Mouse (Mus musculus) liver (tissue): ENCODE measurements around the gene Fat2.

Experiments used
- DNase-seq: peaks from one replicate; pipeline ENCODE4 v3.0.0-alpha.2; 2020; ENCODE audit warnings: mixed read lengths

Fat2 gene

DNA sequence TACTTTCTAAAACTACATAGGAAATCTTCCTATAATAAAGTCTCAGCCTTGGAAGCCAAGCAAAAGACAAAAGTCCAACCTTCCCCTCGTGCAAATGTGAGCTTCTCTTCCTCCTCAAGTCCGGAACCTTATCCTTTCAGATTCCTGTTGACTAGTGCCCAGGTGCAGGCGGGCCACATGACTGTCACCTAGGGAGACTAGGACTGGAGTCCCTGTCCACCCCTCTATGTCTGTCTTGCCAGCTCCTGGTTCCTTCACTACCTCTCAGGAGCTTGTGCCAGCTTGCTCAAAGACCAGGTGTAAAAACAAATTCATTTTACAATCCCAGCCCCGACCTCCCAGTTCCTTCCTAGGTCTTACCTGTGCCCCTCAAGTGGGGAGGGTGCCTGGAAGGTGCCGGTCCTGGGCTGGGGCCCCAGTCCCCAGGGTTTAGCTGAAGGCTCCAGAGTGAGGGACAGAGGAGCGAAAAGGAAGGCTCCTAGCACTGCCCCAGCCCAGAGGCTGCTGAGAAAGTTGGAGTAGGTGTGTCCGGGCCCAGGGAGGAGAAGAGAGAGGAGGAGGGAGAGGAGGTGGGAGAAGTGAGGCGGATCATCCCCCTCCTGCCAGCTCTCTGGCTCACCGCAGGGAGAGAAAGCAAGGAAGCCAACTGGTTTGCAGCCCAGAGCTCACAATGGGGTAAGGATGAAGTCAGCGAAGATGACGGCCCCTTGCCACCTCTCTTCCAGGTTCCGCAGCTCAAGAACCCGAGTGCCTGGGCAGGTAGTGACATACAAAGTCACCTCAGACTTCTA is at the start of gene Fat2:
TSS of gene Fat2 (minus strand) at position 464 of the 791 bp plus-strand sequence.
- DNase-seq = no peak

DNA sequence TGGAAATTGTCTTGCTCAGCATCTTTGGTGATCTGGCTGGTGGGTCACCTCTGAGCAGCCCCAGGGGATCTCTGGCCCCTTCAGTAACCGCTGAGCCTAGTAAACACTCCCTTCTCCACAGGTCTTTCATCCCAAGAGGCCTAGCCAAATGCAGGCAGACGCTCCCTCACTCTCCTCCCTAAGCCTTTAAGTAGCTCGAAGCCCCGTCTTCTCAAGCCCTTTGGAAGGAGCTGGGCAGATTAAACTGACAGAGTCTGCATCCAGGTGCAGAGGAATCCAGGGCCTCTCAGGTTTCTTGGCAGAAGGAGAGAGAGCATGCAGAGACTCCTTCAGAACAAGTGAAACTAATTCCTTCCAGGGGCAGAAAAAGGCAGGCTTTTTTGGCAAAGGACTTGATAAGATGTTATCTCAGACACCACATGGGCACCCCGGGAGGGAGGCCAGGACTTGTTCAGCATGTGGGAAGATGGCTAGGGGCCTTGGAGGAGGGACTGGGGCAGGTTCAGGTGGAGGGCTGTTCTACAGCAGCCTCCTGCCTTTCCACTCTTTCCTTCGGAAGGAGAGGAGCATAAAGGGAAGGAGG is 47.2 kb upstream of the Fat2 start:
- no peak for DNase-seq

DNA sequence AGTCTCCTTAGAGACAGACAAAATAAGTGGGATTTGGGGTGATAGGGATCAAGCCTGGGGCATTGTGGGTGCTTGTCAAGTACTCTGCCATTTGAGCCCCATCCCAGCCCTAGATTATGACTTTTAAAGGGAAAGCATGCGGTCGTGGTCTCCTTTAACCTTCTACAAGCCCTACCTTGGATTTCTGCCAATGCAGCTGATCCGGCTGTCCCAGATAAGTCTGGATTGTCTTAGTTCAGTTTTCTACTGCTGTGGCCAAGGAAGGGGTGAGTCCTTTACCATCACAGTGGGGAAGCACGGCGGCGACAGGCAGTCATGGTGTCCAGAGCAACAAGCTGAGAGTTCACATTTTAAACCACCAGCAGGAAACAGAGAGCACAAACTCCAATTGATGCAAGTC is 44.5 kb upstream of the Fat2 start:
- no peak for DNase-seq

DNA sequence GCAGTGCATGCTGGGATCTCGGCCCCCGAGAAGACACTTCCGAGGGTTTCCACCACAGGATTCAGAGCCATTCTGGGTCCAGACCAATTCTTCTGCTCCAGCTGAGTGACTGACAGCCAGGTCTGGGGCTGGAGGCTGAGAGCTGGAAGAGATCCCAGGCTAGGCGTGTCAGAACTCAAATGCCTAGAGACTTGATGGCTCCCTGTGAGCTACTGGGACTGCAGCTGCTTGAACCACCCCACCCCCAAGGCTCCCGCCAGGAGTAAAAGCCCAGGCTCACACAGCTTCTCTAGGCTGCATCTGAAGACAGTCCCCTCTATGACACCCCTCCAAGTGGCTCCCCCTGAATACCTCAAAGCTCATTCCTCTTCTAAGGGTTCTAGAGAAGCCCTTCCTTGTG is 42.0 kb upstream of the Fat2 start:
- DNase-seq = peak; percentile 25

DNA sequence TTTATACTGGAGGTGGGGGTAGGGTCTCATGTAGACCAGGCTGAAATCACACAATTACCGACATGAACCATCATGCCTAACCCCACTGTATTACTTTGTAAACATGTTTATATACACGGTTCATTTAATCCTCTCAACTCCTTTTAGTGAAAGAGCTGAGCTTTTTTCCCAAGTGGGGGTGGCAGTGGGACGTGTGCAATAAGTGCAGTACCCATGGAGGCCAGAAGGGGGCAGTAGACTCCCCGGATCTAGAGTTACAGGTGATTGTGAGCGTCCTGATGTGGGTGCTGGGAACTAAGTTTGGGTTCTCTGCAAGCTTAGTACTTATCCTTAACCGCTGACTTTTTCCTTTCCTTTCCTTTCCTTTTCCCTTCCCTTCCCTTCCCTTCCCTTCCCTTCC is 37.5 kb upstream of the Fat2 start:
- peak; percentile 22 for DNase-seq

DNA sequence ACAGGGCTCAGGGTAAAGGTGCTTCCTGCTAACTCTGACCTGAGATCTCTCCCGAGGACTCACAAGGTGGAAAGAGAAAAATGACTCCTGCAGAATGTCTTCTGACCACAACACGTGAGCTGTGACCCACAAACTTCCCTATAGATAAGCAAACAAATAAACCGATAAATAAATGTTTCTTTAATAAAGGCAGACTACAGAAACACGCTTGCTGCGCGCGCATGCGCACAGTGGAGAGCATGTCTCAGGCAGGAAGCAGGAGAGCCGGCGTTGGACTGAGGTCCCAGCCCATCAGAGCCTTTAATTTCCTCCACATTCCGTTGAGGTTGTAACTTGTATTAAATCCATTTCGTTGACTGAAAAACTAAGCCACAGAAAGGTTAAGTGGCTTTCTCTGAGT is 37.0 kb upstream of the Fat2 start:
- DNase-seq = no peak

DNA sequence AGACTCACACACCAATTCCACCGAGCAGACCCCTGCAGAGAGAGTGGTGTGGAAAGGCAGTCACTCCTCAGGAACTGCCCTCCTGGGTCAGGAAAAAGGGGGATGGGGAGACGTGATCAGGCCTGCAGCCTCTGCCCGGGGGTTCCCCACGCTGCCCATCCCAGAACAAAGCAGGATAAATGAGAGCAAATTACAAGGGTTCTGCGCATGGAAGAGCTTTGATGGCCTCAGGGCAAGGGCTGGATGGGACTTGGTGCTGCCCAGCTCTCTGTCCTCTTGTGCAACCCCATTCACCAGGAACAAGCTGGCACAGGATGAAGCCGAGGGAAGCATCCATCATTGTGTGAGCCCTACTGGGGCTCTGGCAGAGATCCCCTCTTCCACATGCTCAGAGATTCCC is 35.6 kb upstream of the Fat2 start:
- DNase-seq = no peak

DNA sequence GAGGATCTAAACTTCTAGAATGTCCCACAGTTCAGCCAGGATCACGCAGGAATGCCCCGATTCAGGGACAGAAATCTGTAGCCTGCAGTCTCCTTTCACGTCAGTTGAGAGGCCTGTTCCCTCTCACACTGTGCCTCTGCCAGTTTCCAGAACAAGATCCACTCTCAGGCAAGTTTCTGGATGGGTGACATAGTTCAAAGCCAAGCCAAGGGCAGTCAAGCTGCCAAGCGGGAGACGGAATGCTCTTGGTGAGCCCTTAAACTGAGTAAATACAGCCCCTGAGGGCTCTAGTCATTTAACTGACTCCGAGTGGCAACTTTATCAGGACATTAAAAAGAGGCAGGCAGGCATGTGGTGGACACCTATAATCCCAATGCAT is 32.7 kb upstream of the Fat2 start:
- DNase-seq = no peak

DNA sequence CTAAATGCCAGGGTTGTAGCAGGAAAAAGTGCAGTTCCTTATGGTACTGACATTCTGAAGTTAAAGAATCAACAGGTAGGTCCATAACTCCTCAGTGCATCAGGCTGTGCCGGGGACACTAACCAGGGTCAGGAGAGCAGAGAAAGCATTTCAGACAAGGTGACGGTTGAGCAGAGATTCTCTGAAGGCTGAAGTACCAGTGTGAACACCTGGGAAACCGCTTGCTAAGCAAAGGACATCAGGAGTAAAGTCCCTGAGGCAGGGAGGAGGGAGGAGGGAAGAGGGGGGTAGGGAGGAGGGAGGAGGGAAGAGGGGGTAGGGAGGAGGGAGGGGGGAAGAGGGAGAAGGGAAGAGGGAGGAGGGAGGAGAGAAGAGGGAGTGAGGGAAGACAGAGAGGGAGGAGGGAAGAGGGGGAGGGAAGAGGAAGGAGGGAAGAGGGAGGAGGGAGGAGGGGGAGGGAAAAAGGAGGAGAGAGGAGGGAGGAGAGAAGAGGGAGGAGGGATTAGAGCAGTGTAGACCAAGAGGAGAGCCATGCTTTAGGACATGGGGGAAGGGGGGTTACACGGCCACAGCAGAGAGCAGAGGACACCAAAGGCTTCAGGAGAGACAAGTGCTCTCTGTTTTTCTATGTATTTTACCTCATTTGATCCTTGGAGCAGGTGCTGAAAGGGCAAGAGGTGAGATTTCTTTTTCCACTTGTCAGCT is 32.2 kb upstream of the Fat2 start:
- no peak for DNase-seq

DNA sequence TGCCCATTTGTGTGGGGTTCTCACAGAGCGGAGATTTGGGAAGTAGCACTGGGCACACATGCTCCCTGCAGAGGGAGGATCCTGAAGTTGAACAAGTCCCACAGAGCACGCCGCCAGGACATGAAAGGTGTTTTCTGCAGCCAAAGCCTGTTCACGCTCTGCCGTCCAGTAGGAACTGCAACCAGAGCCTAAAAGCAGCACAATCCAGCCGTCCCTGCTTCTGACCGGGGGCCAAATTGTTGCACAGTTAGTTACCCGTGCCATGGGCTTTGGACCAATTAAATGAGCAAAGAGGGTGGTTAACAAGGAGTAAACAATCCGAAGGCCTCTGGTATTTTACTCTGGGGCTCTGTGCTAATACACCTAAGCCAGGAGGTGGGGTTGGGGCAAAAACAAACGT is 31.4 kb upstream of the Fat2 start:
- DNase-seq = no peak

DNA sequence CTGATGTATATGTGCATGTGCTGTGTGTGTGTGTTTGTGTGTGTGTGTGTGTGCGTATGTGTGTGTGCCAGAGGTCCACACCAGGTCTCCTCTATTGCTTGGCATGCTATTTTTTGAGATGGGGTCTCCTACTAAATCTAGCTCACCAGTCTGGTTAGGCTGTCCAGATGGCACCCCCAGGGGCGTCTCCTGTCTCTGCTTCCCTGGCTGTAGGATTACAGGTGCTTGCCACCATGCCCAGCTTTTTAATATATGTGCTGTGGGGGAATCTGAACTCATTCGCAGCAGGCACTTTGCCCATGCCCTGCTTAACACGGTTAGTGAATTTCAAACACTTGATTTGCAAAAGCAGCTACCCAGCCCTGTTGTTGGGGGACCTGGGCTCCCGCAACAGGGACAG is 29.5 kb upstream of the Fat2 start:
- no peak for DNase-seq

DNA sequence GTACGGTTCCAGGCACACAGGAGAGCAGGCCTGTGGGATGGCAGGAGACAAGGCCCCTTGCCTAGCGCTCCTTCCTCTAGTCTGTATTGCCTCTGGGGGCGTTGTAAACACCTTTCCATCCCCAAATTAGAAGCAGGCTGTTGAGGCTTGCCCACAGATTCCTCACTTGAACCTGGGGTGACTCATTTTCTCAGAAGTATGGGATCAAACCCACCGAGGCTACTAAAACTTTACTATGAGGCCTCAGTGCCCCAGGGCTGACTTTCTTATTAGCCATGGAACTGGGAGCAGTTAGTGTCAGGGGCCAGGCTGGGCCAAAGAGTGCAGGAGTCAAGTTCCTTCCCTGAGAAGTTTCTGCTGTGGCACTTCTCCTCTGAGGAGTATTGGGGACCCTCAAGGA is 28.9 kb upstream of the Fat2 start:
- no peak for DNase-seq

DNA sequence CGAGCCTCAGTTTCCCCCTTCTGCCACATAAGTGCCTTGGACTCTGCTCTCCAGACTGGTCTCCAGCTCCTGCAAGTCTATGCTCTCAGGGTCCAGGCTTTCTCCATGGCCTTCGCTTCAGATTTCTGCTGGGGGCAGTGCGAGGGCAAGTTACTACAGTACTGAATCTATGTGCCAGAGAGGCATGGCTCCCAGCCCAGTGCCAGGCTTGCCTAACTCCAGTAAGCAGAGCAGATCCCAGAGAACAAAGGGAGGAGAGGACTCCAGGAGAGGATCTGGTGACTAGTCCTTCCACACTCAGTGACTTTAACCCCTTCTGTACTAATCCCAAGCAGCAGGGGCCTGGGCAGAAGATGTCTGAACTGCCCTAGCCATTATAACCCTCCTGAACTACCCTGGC is 28.3 kb upstream of the Fat2 start:
- no peak for DNase-seq

DNA sequence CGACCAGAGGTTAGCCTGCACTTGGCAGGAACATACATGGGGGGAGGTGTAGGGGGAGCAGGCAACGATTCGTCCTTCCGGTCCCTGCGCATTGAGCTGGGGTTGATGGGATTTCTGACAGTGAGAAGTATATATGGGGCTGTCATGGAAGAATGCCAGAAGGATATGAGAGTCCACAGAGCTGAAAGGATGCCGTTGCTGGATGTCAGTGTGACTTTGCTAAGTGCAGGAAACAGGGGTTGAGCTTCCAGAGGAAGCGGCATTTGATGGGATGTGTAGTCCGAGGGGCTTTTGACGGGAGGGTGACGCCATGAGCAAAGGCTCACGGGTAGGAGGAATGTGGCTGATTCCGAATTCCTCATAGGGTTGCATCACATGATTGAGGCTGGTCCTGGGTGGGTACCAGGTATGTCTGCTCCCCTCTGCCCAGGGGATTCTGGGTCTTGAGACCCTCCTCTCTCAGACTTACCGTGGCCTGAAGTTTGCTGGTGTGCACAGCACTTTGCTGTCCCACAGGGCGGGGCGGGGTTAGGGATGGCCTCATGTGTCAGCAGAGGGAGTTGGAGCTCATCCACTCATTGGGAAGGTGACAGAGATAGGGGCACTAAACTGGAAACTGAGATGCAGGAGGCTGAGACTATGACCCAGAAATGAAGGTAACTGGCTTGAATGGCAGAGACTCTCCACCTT is 21.9 kb upstream of the Fat2 start:
- no peak for DNase-seq

DNA sequence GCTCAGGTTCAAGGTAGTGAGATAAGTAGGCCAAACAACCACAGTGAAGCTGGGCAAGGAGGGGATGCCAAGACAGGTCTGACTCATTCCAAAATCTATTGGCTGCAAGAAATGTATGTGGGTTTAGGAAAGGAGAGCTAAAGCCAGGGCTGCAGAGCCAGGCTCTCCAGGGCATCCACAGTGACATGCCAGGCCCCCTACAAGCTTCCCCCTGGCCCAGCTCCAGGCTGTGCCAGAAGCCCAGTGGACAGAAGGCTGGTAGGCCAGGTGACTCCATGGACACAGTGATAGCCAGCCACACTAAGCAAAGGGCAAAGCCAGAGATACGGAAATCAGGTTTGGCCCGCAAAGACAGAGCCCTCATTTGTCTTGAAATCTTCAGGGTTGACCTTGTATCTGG is 20.5 kb upstream of the Fat2 start:
- DNase-seq = no peak

DNA sequence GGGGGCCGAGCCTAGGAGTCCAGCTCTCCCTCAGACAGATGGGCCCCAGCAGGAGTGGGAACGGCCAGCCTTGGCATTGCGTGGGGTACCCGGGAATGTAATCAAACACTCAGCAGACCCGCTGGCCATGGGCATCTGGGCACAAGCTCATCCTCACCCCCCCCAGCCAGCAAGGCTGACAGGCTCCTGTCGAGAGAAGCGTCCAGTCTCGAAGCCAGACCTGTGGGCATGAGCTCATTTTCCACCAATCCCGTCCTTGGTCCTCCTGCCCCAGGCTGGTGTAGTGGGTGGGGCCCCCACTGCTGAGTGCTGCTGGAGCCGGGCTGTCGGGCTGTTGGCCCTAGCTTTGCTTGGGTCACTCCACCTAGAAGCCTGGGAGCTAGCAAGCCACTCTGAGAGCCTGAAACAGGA is 5.6 kb upstream of the Fat2 start:
- no peak for DNase-seq

DNA sequence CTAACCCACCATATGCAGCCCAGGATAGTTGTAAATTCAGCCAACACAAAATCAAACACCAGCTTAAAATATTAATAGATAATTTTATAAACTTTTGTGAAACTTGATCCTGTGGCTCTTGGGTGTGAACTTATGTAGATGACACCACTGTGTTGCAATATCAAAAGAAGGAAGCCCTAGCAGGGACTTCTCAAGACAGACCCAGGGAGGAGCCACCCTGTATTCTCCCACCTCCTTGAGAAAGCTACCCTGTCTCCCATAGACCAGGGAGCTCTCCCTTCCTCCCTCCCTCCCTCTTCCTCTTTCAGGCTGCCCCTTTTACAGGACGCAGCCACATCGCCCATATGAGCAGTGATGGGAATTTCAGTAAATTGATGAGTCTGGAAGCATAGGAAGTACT is 4.4 kb upstream of the Fat2 start:
- DNase-seq = no peak

DNA sequence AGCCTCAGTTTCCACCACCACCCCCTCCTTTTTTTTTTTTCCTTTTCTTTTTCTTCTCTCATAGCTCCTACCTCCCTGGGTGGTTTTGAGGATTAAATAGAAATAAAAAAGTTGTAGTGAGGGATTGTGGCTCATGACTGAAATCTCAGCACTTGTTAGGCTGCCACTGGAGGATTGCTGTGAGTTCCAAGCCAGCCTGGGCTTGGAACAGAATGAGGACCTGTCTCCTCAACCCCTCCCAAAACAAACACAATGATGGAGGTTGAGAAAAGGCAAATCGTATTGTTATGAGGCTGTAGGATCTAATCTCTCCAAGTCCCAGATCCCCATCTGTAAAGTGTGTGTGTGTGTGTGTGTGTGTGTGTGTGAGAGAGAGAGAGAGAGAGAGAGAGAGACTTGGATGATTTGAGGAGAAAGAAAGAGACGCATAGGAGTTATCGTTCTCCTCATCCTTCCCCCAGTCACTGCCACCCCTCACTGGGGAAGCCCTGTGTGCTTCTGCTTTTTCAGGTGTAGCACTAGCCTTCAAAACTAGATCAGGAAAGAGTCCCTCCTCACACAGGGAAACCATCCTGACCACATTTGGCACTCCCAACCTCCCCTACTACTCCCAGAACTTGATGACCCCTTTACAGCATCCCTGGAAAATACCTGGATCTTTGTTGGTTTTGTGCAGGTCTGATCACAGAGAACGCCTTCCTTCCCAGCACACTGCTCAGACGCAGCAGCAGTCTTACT is 837 bp upstream of the Fat2 start:
- no peak for DNase-seq

DNA sequence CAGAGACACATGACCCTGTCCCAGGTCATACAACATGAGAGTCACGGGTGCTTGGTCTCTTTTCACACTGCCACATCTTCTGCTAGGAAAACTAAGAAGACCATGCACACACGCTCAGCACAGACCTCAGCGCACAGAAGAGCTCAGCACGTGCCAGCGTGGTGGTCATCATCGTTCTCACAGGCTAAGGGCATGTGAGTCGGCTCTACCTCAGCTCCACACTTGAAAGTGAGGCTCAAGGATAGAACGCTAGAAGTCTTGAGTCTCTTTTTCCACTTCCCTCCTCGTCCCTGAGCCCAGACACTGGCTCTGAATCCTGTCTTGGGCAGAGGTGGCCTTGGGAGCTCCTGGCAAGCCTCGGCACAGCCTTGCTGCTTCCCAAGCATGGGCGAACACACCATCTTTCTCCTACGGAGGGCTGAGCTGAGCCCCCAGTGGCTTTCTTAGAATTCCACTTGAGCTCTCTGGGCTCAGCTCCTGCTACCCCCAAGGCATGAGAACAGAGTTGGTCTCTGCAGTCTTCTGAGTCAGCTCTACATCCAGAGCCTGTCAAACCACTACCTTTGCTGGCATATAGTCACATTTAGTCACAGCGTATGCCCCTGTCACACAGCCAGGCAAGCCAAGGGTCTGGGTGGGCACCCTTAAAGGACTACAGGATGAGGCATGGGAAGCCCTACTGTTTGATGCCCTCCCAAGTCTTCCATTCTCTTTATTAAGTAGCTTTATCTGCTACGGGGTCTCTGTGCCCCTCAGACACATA is 869 bp downstream of the Fat2 start:
- no peak for DNase-seq

DNA sequence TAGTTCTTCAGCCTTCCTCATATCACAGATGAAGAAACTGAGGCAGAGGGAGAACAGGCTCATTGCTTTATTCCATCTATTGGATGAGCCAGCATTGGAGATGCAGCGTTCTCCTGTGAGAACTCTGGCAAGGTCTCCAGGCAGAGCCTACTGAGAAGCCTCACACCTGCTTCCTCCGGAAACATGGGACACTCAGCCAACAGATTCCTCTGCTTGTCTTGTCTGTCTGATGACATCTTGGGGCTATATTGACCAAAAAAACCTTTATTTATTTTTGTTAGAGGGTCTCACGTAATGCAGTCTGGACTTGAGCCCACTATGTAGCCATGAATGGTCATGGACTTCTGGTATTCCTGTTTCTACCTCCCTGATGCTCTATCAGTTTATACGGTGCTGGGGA is 1.8 kb downstream of the Fat2 start:
- DNase-seq = no peak

DNA sequence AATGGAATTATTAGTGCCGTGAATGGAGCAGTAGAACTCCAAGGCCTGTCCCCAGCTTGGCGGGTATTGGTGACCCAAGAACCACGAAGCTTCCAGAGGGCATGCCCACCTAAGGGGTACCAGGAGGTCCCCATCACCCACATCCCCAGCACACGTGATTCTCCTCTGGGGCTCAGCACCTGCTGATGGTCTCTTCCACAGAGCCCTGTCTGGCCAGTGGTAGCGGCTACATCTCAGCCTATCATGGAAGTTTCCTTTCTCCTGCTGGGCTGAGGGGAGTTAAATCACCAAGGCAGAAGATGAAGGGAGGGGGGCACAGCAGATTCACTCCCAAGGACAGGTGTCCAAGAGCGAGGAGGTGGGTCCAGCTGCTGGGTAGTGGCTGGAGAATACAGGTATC is 2.3 kb downstream of the Fat2 start:
- no peak for DNase-seq
